Comparison of ENCODE assay signal across 33 mouse cellular contexts in genomic region chr19:58758871-58759270, GRCm38 (mm10). TPM values are rescaled to one million over a fixed set of nuclear protein-coding genes. Genes with fewer than 3 reads are reported as not detected.
A peak's percentile ranks its signal among the peaks of the same experiment; 100 is the strongest.
DNase-seq lines count a peak whose midpoint lies in the region; ATAC-seq lines count a peak whose summit lies in the region.
"Had no signal": no experiment of that assay in that cellular context is flagged by ENCODE, and none has a peak within 500 bp of the region (broad histone marks: within the 10 kb centered on the region; RNA-seq: fewer than 3 reads in every experiment).

No protein-coding gene starts in this region.

- H3K4me2 ChIP-seq in intestine, embryonic 14.5 days (ENCODE audit: low read length), result no peak overlapping the region
- no peak overlapping the region for H3K4me2 ChIP-seq in intestine, embryonic 15.5 days (replicated peaks)
- no peak overlapping the region for H3K4me2 ChIP-seq in stomach, embryonic 16.5 days (ENCODE audit: low read depth, low read length)
- H3K4me2 ChIP-seq in kidney, embryonic 15.5 days, result no peak overlapping the region
- H3K4me2 ChIP-seq: embryonic facial prominence, embryonic 13.5 days; forebrain, embryonic 12.5 days; forebrain, embryonic 15.5 days; heart, embryonic 13.5 days; hindbrain, embryonic 14.5 days had no signal

- no peaks in the 10 kb centered on the region for H3K36me3 ChIP-seq in intestine, embryonic 14.5 days (ENCODE audit: control insufficient read depth, insufficient read depth, low read length)
- H3K36me3 ChIP-seq in intestine, embryonic 15.5 days, result no peaks in the 10 kb centered on the region
- no peaks in the 10 kb centered on the region for H3K36me3 ChIP-seq in stomach, embryonic 16.5 days (ENCODE audit: control insufficient read depth, insufficient read depth, low read length)
- H3K36me3 ChIP-seq in kidney, embryonic 15.5 days, result no peaks in the 10 kb centered on the region
- H3K36me3 ChIP-seq: embryonic facial prominence, embryonic 10.5 days; embryonic facial prominence, embryonic 13.5 days; forebrain, embryonic 12.5 days; forebrain, embryonic 15.5 days; heart, embryonic 10.5 days; heart, embryonic 13.5 days had no signal

- H3K4me3 ChIP-seq in intestine, embryonic 14.5 days (ENCODE audit: low read depth, low read length), result no peak overlapping the region
- no peak overlapping the region for H3K4me3 ChIP-seq in intestine, embryonic 15.5 days (replicated peaks)
- no peak overlapping the region for H3K4me3 ChIP-seq in stomach, embryonic 16.5 days (replicated peaks; ENCODE audit: low read length)
- H3K4me3 ChIP-seq in kidney, embryonic 15.5 days (replicated peaks), result no peak overlapping the region
- H3K4me3 ChIP-seq: embryonic facial prominence, embryonic 10.5 days; embryonic facial prominence, embryonic 13.5 days; erythroblast, embryonic 14.5 days; forebrain, embryonic 12.5 days; forebrain, embryonic 15.5 days; heart, adult 2 months; heart, embryonic 10.5 days; heart, embryonic 13.5 days had no signal

- no peak overlapping the region for H3K27ac ChIP-seq in intestine, embryonic 14.5 days (ENCODE audit: low read depth)
- peak overlapping the region; percentile 54; the same call in 1 of the 2 replicates for H3K27ac ChIP-seq in intestine, embryonic 15.5 days
- H3K27ac ChIP-seq in stomach, embryonic 16.5 days (ENCODE audit: low read length), result peak overlapping the region; percentile 55; the same call in 1 of the 2 replicates
- no peak overlapping the region for H3K27ac ChIP-seq in kidney, embryonic 15.5 days
- H3K27ac ChIP-seq: embryonic facial prominence, embryonic 10.5 days; embryonic facial prominence, embryonic 13.5 days; forebrain, embryonic 12.5 days; forebrain, embryonic 15.5 days; heart, adult 2 months; heart, embryonic 10.5 days; heart, embryonic 13.5 days; hindbrain, embryonic 14.5 days; hindbrain, postnatal 0 days had no signal

- no peak for DNase-seq in intestine, embryonic 14.5 days (ENCODE audit: low spot score)
- DNase-seq in large intestine, adult 2 months (ENCODE audit: low read depth, low spot score), result peak; percentile 53
- no peak for DNase-seq in adrenal gland, adult 18-20 months (ENCODE audit: low spot score in 2 of 2)
- DNase-seq in Muller cell, postnatal 12 days (ENCODE audit: inconsistent ontology term), result no peak
- DNase-seq: cerebellum, adult 2 months; cerebellum, adult 9-11 months; cerebellum, postnatal 36 days; embryo, embryonic 11 days; gastrocnemius, postnatal 25 days; heart, adult 2 months; heart, postnatal 14 days had no signal

- H3K9ac ChIP-seq in intestine, embryonic 14.5 days (ENCODE audit: low read length), result no peak overlapping the region
- no peak overlapping the region for H3K9ac ChIP-seq in intestine, embryonic 15.5 days
- no peak overlapping the region for H3K9ac ChIP-seq in stomach, embryonic 16.5 days (ENCODE audit: low read length)
- no peak overlapping the region for H3K9ac ChIP-seq in kidney, embryonic 15.5 days
- H3K9ac ChIP-seq: embryonic facial prominence, embryonic 13.5 days; forebrain, embryonic 12.5 days; forebrain, embryonic 15.5 days; heart, embryonic 13.5 days; hindbrain, embryonic 14.5 days had no signal

- H3K27me3 ChIP-seq in intestine, embryonic 14.5 days (replicated peaks; ENCODE audit: control insufficient read depth, insufficient read depth, low read length), result no peaks in the 10 kb centered on the region
- H3K27me3 ChIP-seq in intestine, embryonic 15.5 days (replicated peaks), result no peaks in the 10 kb centered on the region
- H3K27me3 ChIP-seq in stomach, embryonic 16.5 days (ENCODE audit: control insufficient read depth, insufficient read depth, low read length), result no peaks in the 10 kb centered on the region
- no peaks in the 10 kb centered on the region for H3K27me3 ChIP-seq in kidney, embryonic 15.5 days
- H3K27me3 ChIP-seq: embryonic facial prominence, embryonic 13.5 days; forebrain, embryonic 15.5 days had no signal

- 0 out of 2 replicates have a peak, but pooled peaks have one; percentile 6 for ATAC-seq in intestine, embryonic 14.5 days (replicated peaks; ENCODE audit: low FRiP score, low TSS enrichment, low read depth)
- ATAC-seq in intestine, embryonic 15.5 days, result peak; percentile 66
- ATAC-seq in stomach, embryonic 16.5 days (ENCODE audit: insufficient read depth, low FRiP score), result no peak
- ATAC-seq in kidney, embryonic 15.5 days (replicated peaks; ENCODE audit: low FRiP score), result no peak
- ATAC-seq: activated CD4-positive, CD25-positive, alpha-beta regulatory T cell, adult 4 months; CD4-positive, CD25-positive, alpha-beta regulatory T cell, adult 4 months; forebrain, embryonic 15.5 days; hindbrain, postnatal 0 days had no signal

- H3K4me1 ChIP-seq in intestine, embryonic 14.5 days (replicated peaks; ENCODE audit: control insufficient read depth, insufficient read depth, low read length), result peaks cover 9% of the 10 kb centered on the region; the same call in 1 of the 2 replicates
- H3K4me1 ChIP-seq in intestine, embryonic 15.5 days (replicated peaks), result peaks cover 15% of the 10 kb centered on the region
- H3K4me1 ChIP-seq in stomach, embryonic 16.5 days (ENCODE audit: control insufficient read depth, insufficient read depth, low read length), result no peaks in the 10 kb centered on the region
- peaks cover 5% of the 10 kb centered on the region; the same call in 1 of the 2 replicates for H3K4me1 ChIP-seq in kidney, embryonic 15.5 days

- WGBS in intestine, embryonic 14.5 days, result 69% methylated on average over 4 of the region's 4 CpGs
- WGBS in intestine, embryonic 15.5 days, result 63% methylated on average over 4 of the region's 4 CpGs
- 34% methylated on average over 4 of the region's 4 CpGs for WGBS in large intestine, adult 2 months
- 54% methylated on average over 4 of the region's 4 CpGs for WGBS in stomach, embryonic 16.5 days
- 88% methylated on average over 4 of the region's 4 CpGs for WGBS in kidney, embryonic 15.5 days

- no peaks in the 10 kb centered on the region for H3K9me3 ChIP-seq in intestine, embryonic 14.5 days (ENCODE audit: control insufficient read depth, low read length)
- no peaks in the 10 kb centered on the region for H3K9me3 ChIP-seq in intestine, embryonic 15.5 days
- H3K9me3 ChIP-seq in stomach, embryonic 16.5 days (replicated peaks; ENCODE audit: control insufficient read depth, low read length), result peaks cover 8% of the 10 kb centered on the region
- no peaks in the 10 kb centered on the region for H3K9me3 ChIP-seq in kidney, embryonic 15.5 days (replicated peaks)
- H3K9me3 ChIP-seq: embryonic facial prominence, embryonic 13.5 days; forebrain, embryonic 15.5 days; heart, embryonic 10.5 days; heart, embryonic 13.5 days had no signal

RNA-seq across cellular contexts. Expression of gene Pnliprp2, which starts 0.6 kb away (rescaled TPM):
- polyA plus RNA-seq in intestine, embryonic 14.5 days (2014; fragmentation: Nextera tagmentation; extraction: Ambion mirVana), result 2.8 and 4.4 TPM in 2 replicates
- 5.4 and 15.2 TPM in 2 replicates for polyA plus RNA-seq in intestine, embryonic 15.5 days (2015; fragmentation: Nextera tagmentation; extraction: Ambion mirVana)
- 48.8 and 67.0 TPM in 2 replicates for polyA plus RNA-seq in large intestine, adult 2 months (2012; rRNA removed)
- polyA plus RNA-seq in stomach, embryonic 16.5 days (2015; fragmentation: Nextera tagmentation; extraction: Ambion mirVana), result 21.9 and 40.9 TPM in 2 replicates
- not detected for total RNA-seq in adrenal gland, adult 18-20 months (2021)
- polyA plus RNA-seq in kidney, embryonic 15.5 days (2015; fragmentation: Nextera tagmentation; extraction: Ambion mirVana), result 0.31 and 0.44 TPM in 2 replicates
- total RNA-seq: adrenal gland, postnatal 10 days; adrenal gland, postnatal 36 days; gastrocnemius, adult 8-10 months; gastrocnemius, postnatal 25 days; heart, adult 2 months; heart, postnatal 14 days; hindbrain, postnatal 0 days; MEL had no signal
- polyA plus RNA-seq: activated CD4-positive, CD25-positive, alpha-beta regulatory T cell, adult 4 months; C2C12; CD4-positive, CD25-positive, alpha-beta regulatory T cell, adult 4 months; cerebellum, adult 2 months; embryonic facial prominence, embryonic 10.5 days; embryonic facial prominence, embryonic 13.5 days; erythroblast, embryonic 14.5 days; forebrain, embryonic 12.5 days; heart, adult 2 months; hindbrain, postnatal 0 days had no signal

RNA-seq across cellular contexts. Expression of gene Pnliprp1, which starts 30.2 kb away (rescaled TPM):
- polyA plus RNA-seq in intestine, embryonic 14.5 days (2014; fragmentation: Nextera tagmentation; extraction: Ambion mirVana), result 2.1 and 471 TPM in 2 replicates
- 1,391 and 3,102 TPM in 2 replicates for polyA plus RNA-seq in intestine, embryonic 15.5 days (2015; fragmentation: Nextera tagmentation; extraction: Ambion mirVana)
- polyA plus RNA-seq in large intestine, adult 2 months (2012; rRNA removed), result 1.1 and 1.2 TPM in 2 replicates
- polyA plus RNA-seq in stomach, embryonic 16.5 days (2015; fragmentation: Nextera tagmentation; extraction: Ambion mirVana), result 3,948 and 4,083 TPM in 2 replicates
- not detected for total RNA-seq in adrenal gland, adult 18-20 months (2021)
- 1.1 and 6.9 TPM in 2 replicates for polyA plus RNA-seq in kidney, embryonic 15.5 days (2015; fragmentation: Nextera tagmentation; extraction: Ambion mirVana)
- total RNA-seq: adrenal gland, postnatal 36 days; gastrocnemius, adult 8-10 months; gastrocnemius, postnatal 25 days; heart, adult 2 months; heart, postnatal 14 days; hindbrain, postnatal 0 days; MEL had no signal
- polyA plus RNA-seq: activated CD4-positive, CD25-positive, alpha-beta regulatory T cell, adult 4 months; C2C12; CD4-positive, CD25-positive, alpha-beta regulatory T cell, adult 4 months; cerebellum, adult 2 months; cortical plate, adult 2 months; embryonic facial prominence, embryonic 13.5 days; erythroblast, embryonic 14.5 days; forebrain, embryonic 12.5 days; hindbrain, embryonic 11.5 days; hindbrain, embryonic 14.5 days; hindbrain, postnatal 0 days had no signal

RNA-seq across cellular contexts. Expression of gene 1700019N19Rik, which starts 35.4 kb away (rescaled TPM):
- not detected in 2 replicates for polyA plus RNA-seq in intestine, embryonic 14.5 days (2014; fragmentation: Nextera tagmentation; extraction: Ambion mirVana)
- polyA plus RNA-seq in intestine, embryonic 15.5 days (2015; fragmentation: Nextera tagmentation; extraction: Ambion mirVana), result not detected in 2 replicates
- polyA plus RNA-seq in large intestine, adult 2 months (2012; rRNA removed), result not detected in 2 replicates
- polyA plus RNA-seq in stomach, embryonic 16.5 days (2015; fragmentation: Nextera tagmentation; extraction: Ambion mirVana), result 0.14 TPM in 1 of 2 replicates, not detected in the other
- total RNA-seq in adrenal gland, adult 18-20 months (2021), result not detected
- polyA plus RNA-seq in kidney, embryonic 15.5 days (2015; fragmentation: Nextera tagmentation; extraction: Ambion mirVana), result not detected in 2 replicates
- total RNA-seq: adrenal gland, postnatal 10 days; adrenal gland, postnatal 36 days; gastrocnemius, adult 8-10 months; gastrocnemius, postnatal 25 days; heart, adult 2 months; heart, postnatal 14 days; hindbrain, postnatal 0 days; MEL had no signal
- polyA plus RNA-seq: activated CD4-positive, CD25-positive, alpha-beta regulatory T cell, adult 4 months; C2C12; CD4-positive, CD25-positive, alpha-beta regulatory T cell, adult 4 months; cerebellum, adult 2 months; embryonic facial prominence, embryonic 13.5 days; erythroblast, embryonic 14.5 days; forebrain, embryonic 12.5 days; forebrain, embryonic 15.5 days; heart, embryonic 10.5 days; heart, embryonic 13.5 days; heart, embryonic 16.5 days; hindbrain, embryonic 11.5 days; hindbrain, embryonic 14.5 days; hindbrain, postnatal 0 days had no signal

Comparison
In these comparisons a context has a peak if more than half of its experiments do, and no peak if none do; other contexts are left out.
1. H3K27ac ChIP-seq: peak in intestine, embryonic 15.5 days (single experiment) and stomach, embryonic 16.5 days (single experiment); none in intestine, embryonic 14.5 days (single experiment) and kidney, embryonic 15.5 days (single experiment).
2. ATAC-seq: peak in intestine, embryonic 14.5 days (single experiment) and intestine, embryonic 15.5 days (single experiment); none in stomach, embryonic 16.5 days (single experiment) and kidney, embryonic 15.5 days (single experiment).